Mouse (Mus musculus) spleen, adult 2 months (tissue): ENCODE data around the gene Tnfaip3. TPM values are rescaled to one million over a fixed set of nuclear protein-coding genes. Genes with fewer than 3 reads are reported as not detected.

Source experiments
- DNase-seq, 2 experiments: peaks; one replicate each; pipeline versions ENCODE4 v3.0.0 to v3.0.0-alpha.2; 2012 to 2021; ENCODE audit warnings: low spot score in 2 of 2, low read depth in 1 of 2
- H3K27ac ChIP-seq: fragments of 200-500 bp; 2 replicates; pipeline ENCODE4 v1.5.1; 2012; ENCODE audit warnings: low read length, inconsistent platforms; ENCODE audit not compliant: insufficient read depth
- H3K27me3 ChIP-seq: fragments of 200-500 bp; 2 replicates; pipeline ENCODE4 v1.6.1; 2012; ENCODE audit warnings: mild to moderate bottlenecking, moderate library complexity, low read length, inconsistent platforms; ENCODE audit not compliant: control insufficient read depth, insufficient read depth
- H3K36me3 ChIP-seq: fragments of 200-500 bp; 2 replicates; pipeline ENCODE4 v1.6.1; 2012; ENCODE audit warnings: mild to moderate bottlenecking, low read length, inconsistent platforms; ENCODE audit not compliant: control insufficient read depth, insufficient read depth
- H3K4me1 ChIP-seq: fragments of 200-500 bp; 2 replicates; pipeline ENCODE4 v1.6.1; 2011; ENCODE audit warnings: inconsistent platforms; ENCODE audit not compliant: control insufficient read depth, insufficient read depth, insufficient read length
- H3K4me3 ChIP-seq: fragments of 200-500 bp; 2 replicates; pipeline ENCODE4 v1.5.1; 2011; ENCODE audit warnings: mild to moderate bottlenecking, inconsistent platforms; ENCODE audit not compliant: insufficient read depth, insufficient read length; ENCODE audit errors: extremely low read depth
- CTCF ChIP-seq: fragments of 200-500 bp; IDR thresholded peaks from 2 replicates; pipeline ENCODE4 v1.5.1; 2011; ENCODE audit warnings: mild to moderate bottlenecking, inconsistent platforms; ENCODE audit not compliant: insufficient read depth, insufficient read length, insufficient replicate concordance; ENCODE audit errors: extremely low read depth
- POLR2A ChIP-seq: fragments of 200-500 bp; IDR thresholded peaks from 2 replicates; pipeline ENCODE4 v1.6.1; 2011; ENCODE audit warnings: low read depth, low read length, inconsistent platforms
- WGBS: fragments of 180-500 bp; shearing (Covaris S2); methylation state at CpG from one replicate; pipeline ENCODE4 v1.1.7; 2018; 5-methylcytosine and 5-hydroxymethylcytosine counted together
- polyA plus RNA-seq: library from polyadenylated mRNA; depleted of rRNA; stranded (reverse); fragments of >200 nt; gene quantifications from 2 replicates; pipeline ENCODE4 v1.2.3, GENCODE M21; 2012

Tnfaip3 gene
- polyA plus RNA-seq, 1 experiment, result 13.0 TPM

- Histone ChIP-seq H3K4me1 (peaks cover 7% of the 10 kb centered on the region; the same call in 1 of the 2 replicates), H3K4me3 (no peak overlapping the region), H3K36me3 (no peaks in the 10 kb centered on the region), H3K27ac (no peak overlapping the region), H3K27me3 (no peaks in the 10 kb centered on the region)
- TF ChIP-seq POLR2A (no peak), CTCF (no peak)
- DNase-seq, result no peak
Observed at GRCm38 (mm10) chr10:19031875-19032274, 16.4 kb upstream of the Tnfaip3 start.

- Histone ChIP-seq H3K27ac (no peak overlapping the region), H3K27me3 (no peaks in the 10 kb centered on the region), H3K4me1 (peaks cover 7% of the 10 kb centered on the region; the same call in 1 of the 2 replicates), H3K4me3 (no peak overlapping the region), H3K36me3 (no peaks in the 10 kb centered on the region)
- DNase-seq, result no peak
- 83% methylated on average over 2 of the region's 2 CpGs for WGBS
- TF ChIP-seq POLR2A (no peak), CTCF (no peak)
Observed at GRCm38 (mm10) chr10:19030628-19031027, 15.2 kb upstream of the Tnfaip3 start.

- Histone ChIP-seq H3K36me3 (no peaks in the 10 kb centered on the region), H3K27me3 (no peaks in the 10 kb centered on the region), H3K4me1 (no peaks in the 10 kb centered on the region), H3K4me3 (no peak overlapping the region), H3K27ac (no peak overlapping the region)
- no peak for DNase-seq
- 93% methylated on average over 5 of the region's 5 CpGs for WGBS
- TF ChIP-seq POLR2A (no peak), CTCF (no peak)
Observed at GRCm38 (mm10) chr10:19026710-19027109, 11.3 kb upstream of the Tnfaip3 start.

- 90% methylated on average over 5 of the region's 5 CpGs for WGBS
- TF ChIP-seq CTCF, result no peak
- no peak for TF ChIP-seq POLR2A
Observed at GRCm38 (mm10) chr10:19024353-19024752, 8.9 kb upstream of the Tnfaip3 start.

GRCm38 (mm10) chr10:19023622-19024326, 8.3 kb upstream of the Tnfaip3 start:
- no peak for DNase-seq
- Histone ChIP-seq H3K4me3 (no peak overlapping the region), H3K4me1 (no peaks in the 10 kb centered on the region), H3K27me3 (no peaks in the 10 kb centered on the region), H3K36me3 (no peaks in the 10 kb centered on the region), H3K27ac (no peak overlapping the region)
- 75% methylated on average over 5 of the region's 5 CpGs for WGBS
- TF ChIP-seq CTCF, result no peak
- TF ChIP-seq POLR2A, result no peak

More at GRCm38 (mm10) chr10:19024353-19024752, 8.9 kb upstream of the Tnfaip3 start:
- no peak overlapping the region for H3K27ac ChIP-seq
- no peaks in the 10 kb centered on the region for H3K4me1 ChIP-seq
- no peak overlapping the region for H3K4me3 ChIP-seq
- H3K36me3 ChIP-seq, result no peaks in the 10 kb centered on the region
- no peak for DNase-seq
- no peaks in the 10 kb centered on the region for H3K27me3 ChIP-seq

GRCm38 (mm10) chr10:19022272-19022671, 6.8 kb upstream of the Tnfaip3 start:
- no peak for DNase-seq
- WGBS, result 90% methylated on average over 1 of the region's 1 CpGs
- no peaks in the 10 kb centered on the region for H3K4me1 ChIP-seq
- no peaks in the 10 kb centered on the region for H3K36me3 ChIP-seq
- H3K27me3 ChIP-seq, result no peaks in the 10 kb centered on the region
- no peak overlapping the region for H3K27ac ChIP-seq
- TF ChIP-seq POLR2A, result no peak
- TF ChIP-seq CTCF, result no peak
- H3K4me3 ChIP-seq, result no peak overlapping the region

- TF ChIP-seq POLR2A (no peak), CTCF (no peak)
- no peaks in the 10 kb centered on the region for H3K27me3 ChIP-seq
Observed at GRCm38 (mm10) chr10:19016823-19017471, 1.5 kb upstream of the Tnfaip3 start.

More at GRCm38 (mm10) chr10:19016823-19017471, 1.5 kb upstream of the Tnfaip3 start:
- Histone ChIP-seq H3K4me1 (peaks cover 11% of the 10 kb centered on the region; the same call in 1 of the 2 replicates), H3K36me3 (no peaks in the 10 kb centered on the region), H3K4me3 (no peak overlapping the region), H3K27ac (no peak overlapping the region)
- DNase-seq, result no peak
- WGBS, result 64% methylated on average over 4 of the region's 4 CpGs
